Mouse (Mus musculus): ENCODE data around the gene Casc3.

The Casc3 gene

DNA sequence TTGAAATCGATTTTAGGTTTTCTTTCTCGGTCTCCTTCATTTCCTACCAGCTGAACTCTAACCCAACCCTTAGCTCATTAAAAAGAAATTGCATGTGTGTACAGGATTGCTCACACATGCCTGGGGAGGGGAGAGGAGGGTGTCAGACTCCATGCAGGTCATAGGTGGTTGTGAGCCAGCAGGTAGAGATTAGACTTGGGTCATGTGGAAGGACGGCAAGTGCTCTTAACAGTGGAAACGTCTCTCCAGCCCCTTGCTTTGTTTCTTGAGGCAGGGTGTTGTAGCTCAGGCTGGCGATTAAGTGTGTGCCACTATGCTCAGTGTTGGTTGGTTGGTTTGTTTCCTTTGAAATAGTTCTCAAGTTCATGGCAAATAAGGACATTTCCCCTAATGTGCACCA is 66.1 kb downstream of the Casc3 start:
- no peak for DNase-seq (ENCODE audit: low read depth, low spot score)

DNA sequence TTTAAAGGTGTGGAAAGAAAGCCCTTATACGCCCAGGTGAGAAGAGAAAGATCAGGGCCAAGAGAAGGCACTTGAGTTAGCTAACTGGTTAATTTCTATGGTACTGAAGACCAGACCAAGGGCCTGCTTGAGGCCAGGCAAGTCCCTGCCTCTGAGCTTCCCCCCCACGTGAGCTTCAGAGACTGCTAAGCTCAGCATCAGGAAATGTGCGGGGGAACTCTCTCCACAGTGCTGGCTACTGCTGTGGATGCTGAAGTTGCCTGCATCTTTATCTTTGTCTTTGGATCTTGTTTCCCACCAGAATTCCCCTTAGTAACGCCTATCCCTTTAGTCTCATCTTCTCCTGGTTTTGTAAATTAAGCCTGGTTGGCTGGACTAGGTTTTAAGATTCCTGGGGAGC is 66.7 kb downstream of the Casc3 start:
- no peak for DNase-seq (ENCODE audit: low read depth, low spot score)

DNA sequence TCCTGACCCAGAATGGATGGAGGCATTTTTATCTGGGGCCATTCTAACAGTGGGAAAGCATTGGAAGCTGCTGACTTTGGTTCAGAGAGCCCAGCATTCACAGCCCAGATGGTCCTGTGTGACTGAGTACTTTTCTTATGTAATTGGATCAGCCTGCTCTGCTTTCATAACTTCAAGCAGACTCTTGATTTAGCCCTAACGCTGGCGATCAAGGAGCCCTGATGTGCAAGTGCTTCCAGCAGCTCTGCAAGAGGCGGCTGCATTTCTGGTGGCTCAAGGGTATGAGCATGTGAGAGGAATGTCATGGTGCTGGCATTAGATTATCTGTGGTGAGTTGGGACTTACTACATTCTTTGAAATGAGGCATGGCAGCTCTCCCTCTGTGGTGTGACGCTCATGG is 67.3 kb downstream of the Casc3 start:
- DNase-seq (ENCODE audit: low read depth, low spot score) = no peak

DNA sequence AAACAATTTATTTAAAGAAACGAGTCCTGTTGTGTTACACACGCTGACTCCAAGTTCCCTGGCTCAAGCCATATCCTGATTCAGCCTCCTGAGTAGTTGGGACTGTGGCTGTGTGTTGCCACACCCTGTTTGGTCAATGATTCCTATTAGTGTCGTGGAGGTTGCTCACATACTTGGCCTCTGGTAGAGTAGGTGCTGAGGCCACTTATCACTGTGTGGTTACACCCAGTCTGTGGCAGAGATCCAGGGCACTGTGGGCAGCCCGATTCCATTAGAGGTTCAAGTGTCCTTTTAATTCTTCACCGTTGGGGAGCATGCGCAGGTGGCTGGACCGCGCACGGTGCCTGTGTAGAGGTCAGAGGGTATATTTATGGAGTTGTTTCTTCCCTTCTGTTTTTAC is 69.2 kb downstream of the Casc3 start:
- DNase-seq (ENCODE audit: low read depth, low spot score) = no peak

DNA sequence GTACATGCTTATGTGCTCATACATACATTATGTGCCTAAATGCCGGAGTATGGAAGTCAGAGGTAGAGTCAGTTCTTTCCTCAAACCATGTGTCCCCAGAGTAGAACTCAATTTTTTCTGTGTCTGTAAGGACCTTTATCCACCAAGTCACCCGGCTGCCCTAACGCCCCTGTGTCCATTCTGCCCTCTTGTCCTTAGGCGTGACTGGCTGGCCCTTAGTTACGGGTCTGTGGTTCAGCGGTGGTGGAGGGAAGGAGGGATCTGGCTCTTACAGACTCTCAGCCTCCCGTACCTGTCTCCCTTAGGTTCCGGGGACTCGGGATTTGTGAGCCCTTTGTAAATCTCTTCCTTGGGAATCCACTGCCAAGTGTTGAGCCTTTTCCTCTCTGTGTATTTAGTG is 72.3 kb downstream of the Casc3 start:
- DNase-seq (ENCODE audit: low read depth, low spot score) = no peak
